Mouse (Mus musculus): ENCODE measurements around the gene Med18.

- no peak for TF ChIP-seq CTCF (IDR thresholded peaks at IDR 0.05; ENCODE audit: borderline replicate concordance, control insufficient read depth, extremely low read depth, insufficient read depth, low read length, poor library complexity)
- no peak for TF ChIP-seq POLR2A (IDR thresholded peaks at IDR 0.05; ENCODE audit: control insufficient read depth, extremely low read depth, insufficient read depth, low read length, poor library complexity)
Measured at GRCm38 (mm10) chr4:132488521-132488920, 24.8 kb upstream of the Med18 start.

Data from thymus, adult 2 months (tissue).